Mouse (Mus musculus) hindbrain, embryonic 16.5 days (tissue): ENCODE results near the gene Lck. TPM values are rescaled to one million over a fixed set of nuclear protein-coding genes. Genes with fewer than 3 reads are reported as not detected.
"Not testable (repeated sequence)": the region's sequence is repeated elsewhere in the genome, so short reads cannot be mapped to it uniquely, and the experiment has no call there.

Experiments
- ATAC-seq: fragments of 200-750 bp; cut with Nextera tagmentation; 2 replicates; pipeline ENCODE4 v1.8.0; 2017; ENCODE audit warnings: moderate TSS enrichment, moderate library complexity
- H3K27ac ChIP-seq: fragments of 300-500 bp; sonication (generic); 2 replicates; pipeline ENCODE4 v1.5.1; 2014; ENCODE audit warnings: low read depth, mild to moderate bottlenecking, control low read depth, low read length, moderate library complexity
- H3K27me3 ChIP-seq: fragments of 300-500 bp; sonication (generic); replicated peaks from 2 replicates; pipeline ENCODE4 v1.6.1; 2014; ENCODE audit warnings: low read length; ENCODE audit not compliant: control insufficient read depth, insufficient read depth
- H3K36me3 ChIP-seq: fragments of 300-500 bp; sonication (generic); 2 replicates; pipeline ENCODE4 v1.6.1; 2014; ENCODE audit warnings: mild to moderate bottlenecking, low read length, moderate library complexity, mixed read lengths; ENCODE audit not compliant: control insufficient read depth, insufficient read depth
- H3K4me1 ChIP-seq: fragments of 300-500 bp; sonication (generic); 2 replicates; pipeline ENCODE4 v1.6.1; 2014; ENCODE audit warnings: low read depth, low read length; ENCODE audit not compliant: control insufficient read depth, insufficient read depth
- H3K4me2 ChIP-seq: fragments of 300-500 bp; sonication (generic); 2 replicates; pipeline ENCODE4 v1.6.1; 2014; ENCODE audit warnings: mild to moderate bottlenecking, low read length, control low read depth, moderate library complexity
- H3K4me3 ChIP-seq: fragments of 300-500 bp; sonication (generic); 2 replicates; pipeline ENCODE4 v1.5.1; 2014; ENCODE audit warnings: mild to moderate bottlenecking, low read length, control low read depth, moderate library complexity
- H3K9ac ChIP-seq: fragments of 300-500 bp; sonication (generic); 2 replicates; pipeline ENCODE4 v1.6.1; 2014; ENCODE audit warnings: low read depth, mild to moderate bottlenecking, control low read depth, low read length, moderate library complexity
- H3K9me3 ChIP-seq: fragments of 300-500 bp; sonication (generic); 2 replicates; pipeline ENCODE4 v1.6.1; 2014; ENCODE audit warnings: mild to moderate bottlenecking, low read length, moderate library complexity; ENCODE audit not compliant: control insufficient read depth
- WGBS: fragments of 180-500 bp; shearing (Covaris S2); extraction: QIAGEN DNeasy Blood & Tissue Kit; methylation state at CpG from one replicate; pipeline ENCODE4 v1.1.7; 2014; 5-methylcytosine and 5-hydroxymethylcytosine counted together
- polyA plus RNA-seq: library from polyadenylated mRNA; unstranded; fragments of >200 nt; fragmentation: Nextera tagmentation; extraction: Ambion mirVana; gene quantifications from 2 replicates; pipeline ENCODE4 v1.2.1, GENCODE M21; 2015

The Lck gene
- polyA plus RNA-seq, 1 experiment from 2014 or later, result 13.9 TPM

- 75% methylated on average over 1 of the region's 1 CpGs for WGBS
- ATAC-seq, result no peak
- no peaks in the 10 kb centered on the region for H3K27me3 ChIP-seq
- H3K4me1 ChIP-seq, result no peaks in the 10 kb centered on the region; the same call in 1 of the 2 replicates
- H3K36me3 ChIP-seq, result no peaks in the 10 kb centered on the region
- H3K9me3 ChIP-seq, result no peaks in the 10 kb centered on the region
- H3K4me2 ChIP-seq, result no peak overlapping the region
- H3K4me3 ChIP-seq, result no peak overlapping the region
- H3K9ac ChIP-seq, result no peak overlapping the region
- H3K27ac ChIP-seq, result no peak overlapping the region
These were observed 23.1 kb downstream of the Lck start for GRCm38 (mm10) chr4:129550295-129550694.

- WGBS, result 96% methylated on average over 2 of the region's 2 CpGs
These were observed 24.1 kb downstream of the Lck start for GRCm38 (mm10) chr4:129549306-129549705.

GRCm38 (mm10) chr4:129547631-129548030 lies 25.8 kb downstream of the Lck start:
- 90% methylated on average over 4 of the region's 4 CpGs for WGBS
- H3K4me3 ChIP-seq, ATAC-seq, H3K27ac ChIP-seq, H3K27me3 ChIP-seq, H3K4me1 ChIP-seq, H3K9me3 ChIP-seq, H3K9ac ChIP-seq, H3K36me3 ChIP-seq, H3K4me2 ChIP-seq: not testable (repeated sequence)

More at GRCm38 (mm10) chr4:129549306-129549705, 24.1 kb downstream of the Lck start:
- no peaks in the 10 kb centered on the region for H3K4me1 ChIP-seq
- no peak overlapping the region for H3K9ac ChIP-seq
- H3K9me3 ChIP-seq, result no peaks in the 10 kb centered on the region
- no peak overlapping the region for H3K27ac ChIP-seq
- no peaks in the 10 kb centered on the region for H3K27me3 ChIP-seq
- H3K4me2 ChIP-seq, result no peak overlapping the region
- no peak for ATAC-seq
- no peak overlapping the region for H3K4me3 ChIP-seq
- no peaks in the 10 kb centered on the region for H3K36me3 ChIP-seq

- Histone ChIP-seq H3K27me3 (no peaks in the 10 kb centered on the region), H3K4me1 (peaks cover 8% of the 10 kb centered on the region), H3K27ac (no peak overlapping the region), H3K4me2 (no peak overlapping the region), H3K9me3 (no peaks in the 10 kb centered on the region), H3K36me3 (no peaks in the 10 kb centered on the region), H3K9ac (no peak overlapping the region), H3K4me3 (no peak overlapping the region)
- ATAC-seq, result no peak
- WGBS, result 74% methylated on average over 4 of the region's 4 CpGs
These were observed 29.3 kb downstream of the Lck start for GRCm38 (mm10) chr4:129544106-129544505.

GRCm38 (mm10) chr4:129542592-129543141 lies 30.8 kb downstream of the Lck start, which contains the start of gene Hdac1:
Gene Hdac1 (minus strand): TSS chr4:129542713.
- Histone ChIP-seq H3K27ac (peak within 1 kb of the TSS; percentile 63), H3K4me3 (peak within 1 kb of the TSS; percentile 57), H3K9ac (peak within 1 kb of the TSS; percentile 74), H3K4me1 (peaks cover 8% of the 10 kb centered on the region), H3K27me3 (no peaks in the 10 kb centered on the region), H3K9me3 (no peaks in the 10 kb centered on the region), H3K4me2 (peak within 1 kb of the TSS; percentile 65), H3K36me3 (no peaks in the 10 kb centered on the region)
- WGBS, result 1% methylated on average over 46 of the region's 46 CpGs
- peak; percentile 99 for ATAC-seq

GRCm38 (mm10) chr4:129541868-129542591 lies 31.4 kb downstream of the Lck start:
- Histone ChIP-seq H3K9me3 (no peaks in the 10 kb centered on the region), H3K27me3 (no peaks in the 10 kb centered on the region), H3K36me3 (no peaks in the 10 kb centered on the region), H3K4me1 (peaks cover 8% of the 10 kb centered on the region), H3K4me3 (peak overlapping the region; percentile 57), H3K4me2 (peak overlapping the region; percentile 65), H3K27ac (peak overlapping the region; percentile 63), H3K9ac (peak overlapping the region; percentile 74)
- under 1% methylated on average over 30 of the region's 30 CpGs for WGBS
- peak; percentile 57 for ATAC-seq

- Histone ChIP-seq H3K4me3 (no peak overlapping the region), H3K36me3 (no peaks in the 10 kb centered on the region), H3K4me2 (no peak overlapping the region), H3K4me1 (peaks cover 8% of the 10 kb centered on the region), H3K9me3 (no peaks in the 10 kb centered on the region), H3K27me3 (no peaks in the 10 kb centered on the region), H3K9ac (no peak overlapping the region), H3K27ac (no peak overlapping the region)
- no peak for ATAC-seq
- WGBS, result 84% methylated on average over 6 of the region's 6 CpGs
These were observed 33.4 kb downstream of the Lck start for GRCm38 (mm10) chr4:129540012-129540411.

- H3K27ac ChIP-seq, H3K4me2 ChIP-seq, ATAC-seq, H3K4me1 ChIP-seq, H3K4me3 ChIP-seq, H3K9ac ChIP-seq, H3K27me3 ChIP-seq, H3K9me3 ChIP-seq: not testable (repeated sequence)
- 96% methylated on average over 5 of the region's 6 CpGs for WGBS
- H3K36me3 ChIP-seq, result peaks cover 18% of the 10 kb centered on the region
These were observed 44.5 kb downstream of the Lck start for GRCm38 (mm10) chr4:129528901-129529300.

GRCm38 (mm10) chr4:129525889-129526288 lies 47.6 kb downstream of the Lck start:
- Histone ChIP-seq H3K9me3 (no peaks in the 10 kb centered on the region), H3K27me3 (no peaks in the 10 kb centered on the region), H3K27ac (no peak overlapping the region), H3K36me3 (peaks cover 30% of the 10 kb centered on the region), H3K9ac (no peak overlapping the region), H3K4me2 (no peak overlapping the region), H3K4me1 (no peaks in the 10 kb centered on the region), H3K4me3 (no peak overlapping the region)
- no peak for ATAC-seq
- WGBS, result 80% methylated on average over 3 of the region's 3 CpGs
